Mouse (Mus musculus): Measurements from ENCODE around the gene Phactr1.

The Phactr1 gene

GRCm38 (mm10) chr13:43053201-43053600 is 372.8 kb downstream of the Phactr1 start:
- peak; percentile 23 for DNase-seq

- no peak for DNase-seq
Observed at GRCm38 (mm10) chr13:43055136-43055535, 374.7 kb downstream of the Phactr1 start.

- no peak for DNase-seq
Observed at GRCm38 (mm10) chr13:43057104-43057503, 376.7 kb downstream of the Phactr1 start.

GRCm38 (mm10) chr13:43063355-43063754 is 382.9 kb downstream of the Phactr1 start:
- no peak for DNase-seq

GRCm38 (mm10) chr13:43068716-43069265 is 388.4 kb downstream of the Phactr1 start:
- DNase-seq = no peak

GRCm38 (mm10) chr13:43070496-43070895 is 390.1 kb downstream of the Phactr1 start:
- DNase-seq = no peak

- no peak for DNase-seq
Observed at GRCm38 (mm10) chr13:43070971-43071370, 390.5 kb downstream of the Phactr1 start.

GRCm38 (mm10) chr13:43075456-43075855 is 395.0 kb downstream of the Phactr1 start:
- DNase-seq = no peak

- DNase-seq = no peak
Observed at GRCm38 (mm10) chr13:43077485-43077884, 397.1 kb downstream of the Phactr1 start.

GRCm38 (mm10) chr13:43085226-43085625 is 404.8 kb downstream of the Phactr1 start:
- no peak for DNase-seq

- peak; percentile 49 for DNase-seq
Observed at GRCm38 (mm10) chr13:43094365-43094764, 413.9 kb downstream of the Phactr1 start.

GRCm38 (mm10) chr13:43102943-43103342 is 422.5 kb downstream of the Phactr1 start:
- no peak for DNase-seq

- no peak for DNase-seq
Observed at GRCm38 (mm10) chr13:43104496-43104895, 424.1 kb downstream of the Phactr1 start.

GRCm38 (mm10) chr13:43112280-43112679 is 431.9 kb downstream of the Phactr1 start:
- DNase-seq = no peak

GRCm38 (mm10) chr13:43112707-43113106 is 432.3 kb downstream of the Phactr1 start:
- no peak for DNase-seq

- DNase-seq = no peak
Observed at GRCm38 (mm10) chr13:43113141-43113540, 432.7 kb downstream of the Phactr1 start.

GRCm38 (mm10) chr13:43122306-43123070 is 442.1 kb downstream of the Phactr1 start:
- DNase-seq = peak; percentile 10

- no peak for DNase-seq
Observed at GRCm38 (mm10) chr13:43123895-43124682, 443.7 kb downstream of the Phactr1 start.

- no peak for DNase-seq
Observed at GRCm38 (mm10) chr13:43124683-43125074, 444.3 kb downstream of the Phactr1 start.

- no peak for DNase-seq
Observed at GRCm38 (mm10) chr13:43130161-43130560, 449.7 kb downstream of the Phactr1 start.

GRCm38 (mm10) chr13:43131741-43132191 is 451.3 kb downstream of the Phactr1 start:
- DNase-seq = no peak

- DNase-seq = no peak
Observed at GRCm38 (mm10) chr13:43132859-43133258, 452.4 kb downstream of the Phactr1 start.

- no peak for DNase-seq
Observed at GRCm38 (mm10) chr13:43133400-43133799, 453.0 kb downstream of the Phactr1 start.

- no peak for DNase-seq
Observed at GRCm38 (mm10) chr13:43134468-43134867, 454.0 kb downstream of the Phactr1 start.

Data from thymus, postnatal 4 days (tissue).